Mouse (Mus musculus) right cerebral cortex, adult 18-20 months (tissue): Measurements from ENCODE around the gene Gm10720.
"Not testable (repeated sequence)": the region's sequence is repeated elsewhere in the genome, so short reads cannot be mapped to it uniquely, and the experiment has no call there.

Experiments used
- DNase-seq: peaks from one replicate; pipeline ENCODE4 v3.0.0; 2022; ENCODE audit warnings: mixed read lengths

Gene Gm10720

GRCm38 (mm10) chr9:3025653-3026052 lies 10.2 kb downstream of the Gm10720 start:
- DNase-seq: peak; percentile 40

GRCm38 (mm10) chr9:3026136-3026535 lies 10.7 kb downstream of the Gm10720 start:
- DNase-seq: not testable (repeated sequence)

GRCm38 (mm10) chr9:3026741-3027140 lies 11.3 kb downstream of the Gm10720 start:
- not testable (repeated sequence) for DNase-seq

- not testable (repeated sequence) for DNase-seq
These were observed 11.7 kb downstream of the Gm10720 start for GRCm38 (mm10) chr9:3027200-3027599.

- DNase-seq: peak; percentile 7
These were observed 14.0 kb downstream of the Gm10720 start for GRCm38 (mm10) chr9:3029276-3030000.

- not testable (repeated sequence) for DNase-seq
These were observed 15.3 kb downstream of the Gm10720 start for GRCm38 (mm10) chr9:3030677-3031318.

GRCm38 (mm10) chr9:3034299-3034698 lies 18.8 kb downstream of the Gm10720 start, which contains the start of gene Gm17535:
TSS of gene Gm17535 (plus strand) at chr9:3034599.
- DNase-seq: not testable (repeated sequence)

- DNase-seq: not testable (repeated sequence)
These were observed 21.1 kb downstream of the Gm10720 start, which contains the start of gene Gm10715 for GRCm38 (mm10) chr9:3036577-3036976. TSS of gene Gm10715 (plus strand) at chr9:3036877.

- DNase-seq: not testable (repeated sequence)
These were observed 22.7 kb downstream of the Gm10720 start for GRCm38 (mm10) chr9:3038161-3038560.
